Mouse (Mus musculus): ENCODE data around the gene Slc12a5. TPM values are rescaled to one million over a fixed set of nuclear protein-coding genes. Genes with fewer than 3 reads are reported as not detected.
A peak's percentile ranks its signal among the peaks of the same experiment; 100 is the strongest.

Gene Slc12a5
- polyA plus RNA-seq, 1 experiment from 2014 or later = 0.55 TPM

GRCm38 (mm10) chr2:164921984-164922383 is 38.6 kb upstream of the Slc12a5 start:
- no peaks in the 10 kb centered on the region for H3K4me1 ChIP-seq (replicated peaks; ENCODE audit: control insufficient read depth, insufficient read depth, low read length)
- DNase-seq (ENCODE audit: low spot score) (no peak), ATAC-seq (replicated peaks; ENCODE audit: low FRiP score) (no peak)
- no peak overlapping the region for H3K4me2 ChIP-seq
- no peaks in the 10 kb centered on the region; the same call in 1 of the 2 replicates for H3K36me3 ChIP-seq (ENCODE audit: control insufficient read depth, insufficient read depth, low read length)
- no peaks in the 10 kb centered on the region for H3K9me3 ChIP-seq (ENCODE audit: control insufficient read depth, low read length)
- 56% methylated on average over 7 of the region's 7 CpGs for WGBS
- no peak overlapping the region for H3K9ac ChIP-seq (ENCODE audit: low read depth, low read length)
- no peak overlapping the region for H3K27ac ChIP-seq (ENCODE audit: low read depth, low read length)
- no peaks in the 10 kb centered on the region for H3K27me3 ChIP-seq (replicated peaks; ENCODE audit: control insufficient read depth, insufficient read depth, low read length)
- no peak overlapping the region for H3K4me3 ChIP-seq (ENCODE audit: low read depth, low read length)

DNA sequence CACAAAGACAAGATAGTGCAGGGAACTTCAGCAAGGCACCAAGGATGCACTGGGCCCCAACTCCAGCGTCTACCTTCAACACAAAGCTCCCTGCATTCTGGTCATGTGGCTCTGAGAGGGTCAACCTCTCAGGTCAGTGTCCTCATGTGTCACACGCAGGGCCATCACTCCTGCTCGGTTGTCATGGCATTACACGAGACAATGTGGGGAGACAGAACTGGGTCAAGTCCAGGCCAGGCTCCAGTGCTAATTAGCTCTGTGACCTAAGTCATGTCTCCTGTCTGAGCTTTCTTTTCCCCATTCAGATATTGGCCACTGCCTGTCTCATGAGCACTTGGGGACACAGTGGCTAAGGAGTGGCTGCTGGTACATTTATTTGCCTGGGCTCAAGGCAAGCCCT is 37.3 kb upstream of the Slc12a5 start:
- Histone ChIP-seq H3K27me3 (replicated peaks; ENCODE audit: control insufficient read depth, insufficient read depth, low read length) (peaks cover 4% of the 10 kb centered on the region; the same call in 1 of the 2 replicates), H3K9ac (ENCODE audit: low read depth, low read length) (no peak overlapping the region), H3K27ac (ENCODE audit: low read depth, low read length) (no peak overlapping the region), H3K4me3 (ENCODE audit: low read depth, low read length) (no peak overlapping the region), H3K4me2 (no peak overlapping the region), H3K9me3 (ENCODE audit: control insufficient read depth, low read length) (no peaks in the 10 kb centered on the region), H3K4me1 (replicated peaks; ENCODE audit: control insufficient read depth, insufficient read depth, low read length) (no peaks in the 10 kb centered on the region), H3K36me3 (ENCODE audit: control insufficient read depth, insufficient read depth, low read length) (no peaks in the 10 kb centered on the region; the same call in 1 of the 2 replicates)
- DNase-seq (ENCODE audit: low spot score) (no peak), ATAC-seq (replicated peaks; ENCODE audit: low FRiP score) (no peak)
- WGBS = 71% methylated on average over 4 of the region's 4 CpGs

DNA sequence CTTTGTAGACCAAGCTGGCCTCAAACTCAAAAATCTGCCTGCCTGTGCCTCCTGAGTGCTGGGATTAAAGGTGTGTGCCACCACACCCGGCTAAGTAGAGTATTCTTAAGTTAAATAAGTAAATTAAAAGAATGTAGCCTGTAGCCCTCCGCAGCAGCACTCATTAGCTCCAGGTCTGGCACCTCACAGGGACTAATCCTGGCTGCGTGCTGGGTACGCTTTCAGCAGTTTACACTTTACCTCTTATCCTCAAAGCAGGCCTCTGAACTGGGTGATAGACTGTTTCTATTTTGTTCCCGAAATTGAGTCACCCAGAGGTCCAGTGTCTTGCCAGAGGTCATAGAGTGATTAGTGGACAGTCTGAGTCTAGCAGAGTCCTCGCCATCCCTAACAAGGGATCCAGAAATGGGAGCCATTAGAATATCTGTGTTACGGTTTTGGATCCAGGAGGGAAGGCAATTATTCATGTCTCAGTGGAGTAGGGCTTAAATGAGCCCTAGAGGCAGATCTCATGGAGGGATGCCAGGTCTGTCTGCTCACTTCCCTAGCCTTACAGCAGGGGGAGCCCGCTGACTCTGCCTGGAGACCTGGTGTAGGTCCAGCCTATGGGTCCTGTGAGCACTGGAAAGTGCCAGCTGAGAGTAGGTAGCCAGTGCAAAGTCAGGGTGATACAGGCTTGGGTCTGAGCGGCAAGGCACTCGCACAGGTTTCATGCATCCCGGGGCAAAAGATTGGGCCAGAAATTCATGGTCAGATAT is 36.3 kb upstream of the Slc12a5 start:
- ATAC-seq (replicated peaks; ENCODE audit: low FRiP score) = peak; percentile 66; the same call in 1 of the 2 replicates

GRCm38 (mm10) chr2:164930706-164931581 is 29.7 kb upstream of the Slc12a5 start:
- Histone ChIP-seq H3K9me3 (ENCODE audit: control insufficient read depth, low read length) (no peaks in the 10 kb centered on the region), H3K4me2 (no peak overlapping the region), H3K27me3 (replicated peaks; ENCODE audit: control insufficient read depth, insufficient read depth, low read length) (peaks cover 38% of the 10 kb centered on the region), H3K4me3 (ENCODE audit: low read depth, low read length) (no peak overlapping the region), H3K27ac (ENCODE audit: low read depth, low read length) (no peak overlapping the region), H3K4me1 (replicated peaks; ENCODE audit: control insufficient read depth, insufficient read depth, low read length) (no peaks in the 10 kb centered on the region), H3K9ac (ENCODE audit: low read depth, low read length) (no peak overlapping the region), H3K36me3 (ENCODE audit: control insufficient read depth, insufficient read depth, low read length) (no peaks in the 10 kb centered on the region)
- ATAC-seq (replicated peaks; ENCODE audit: low FRiP score) (no peak), DNase-seq (ENCODE audit: low spot score) (no peak)
- 57% methylated on average over 11 of the region's 11 CpGs for WGBS

More for the DNA sequence above, 36.3 kb upstream of the Slc12a5 start:
- 34% methylated on average over 11 of the region's 11 CpGs for WGBS
- Histone ChIP-seq H3K27me3 (replicated peaks; ENCODE audit: control insufficient read depth, insufficient read depth, low read length) (peaks cover 4% of the 10 kb centered on the region; the same call in 1 of the 2 replicates), H3K9ac (ENCODE audit: low read depth, low read length) (no peak overlapping the region), H3K27ac (ENCODE audit: low read depth, low read length) (no peak overlapping the region), H3K9me3 (ENCODE audit: control insufficient read depth, low read length) (no peaks in the 10 kb centered on the region), H3K4me2 (no peak overlapping the region), H3K36me3 (ENCODE audit: control insufficient read depth, insufficient read depth, low read length) (no peaks in the 10 kb centered on the region), H3K4me1 (replicated peaks; ENCODE audit: control insufficient read depth, insufficient read depth, low read length) (no peaks in the 10 kb centered on the region), H3K4me3 (ENCODE audit: low read depth, low read length) (no peak overlapping the region)
- DNase-seq (ENCODE audit: low spot score) = no peak

GRCm38 (mm10) chr2:164933534-164933933 is 27.1 kb upstream of the Slc12a5 start:
- DNase-seq (ENCODE audit: low spot score) = no peak
- WGBS = 30% methylated on average over 8 of the region's 10 CpGs
- Histone ChIP-seq H3K9ac (ENCODE audit: low read depth, low read length) (no peak overlapping the region), H3K9me3 (ENCODE audit: control insufficient read depth, low read length) (no peaks in the 10 kb centered on the region), H3K27me3 (replicated peaks; ENCODE audit: control insufficient read depth, insufficient read depth, low read length) (peaks cover 54% of the 10 kb centered on the region), H3K36me3 (ENCODE audit: control insufficient read depth, insufficient read depth, low read length) (no peaks in the 10 kb centered on the region), H3K4me2 (no peak overlapping the region), H3K27ac (ENCODE audit: low read depth, low read length) (no peak overlapping the region), H3K4me1 (replicated peaks; ENCODE audit: control insufficient read depth, insufficient read depth, low read length) (no peaks in the 10 kb centered on the region), H3K4me3 (ENCODE audit: low read depth, low read length) (no peak overlapping the region)
- ATAC-seq (replicated peaks; ENCODE audit: low FRiP score) = no peak

- no peak overlapping the region for H3K4me2 ChIP-seq
- no peak overlapping the region for H3K4me3 ChIP-seq (ENCODE audit: low read depth, low read length)
- DNase-seq (ENCODE audit: low spot score) = no peak
- H3K9me3 ChIP-seq (ENCODE audit: control insufficient read depth, low read length) = no peaks in the 10 kb centered on the region
- H3K9ac ChIP-seq (ENCODE audit: low read depth, low read length) = no peak overlapping the region
- H3K27ac ChIP-seq (ENCODE audit: low read depth, low read length) = no peak overlapping the region
- H3K4me1 ChIP-seq (replicated peaks; ENCODE audit: control insufficient read depth, insufficient read depth, low read length) = no peaks in the 10 kb centered on the region
- ATAC-seq (replicated peaks; ENCODE audit: low FRiP score) = no peak
- H3K36me3 ChIP-seq (ENCODE audit: control insufficient read depth, insufficient read depth, low read length) = no peaks in the 10 kb centered on the region
- WGBS = 68% methylated on average over 4 of the region's 4 CpGs
- peaks cover 78% of the 10 kb centered on the region for H3K27me3 ChIP-seq (replicated peaks; ENCODE audit: control insufficient read depth, insufficient read depth, low read length)
These were observed 24.6 kb upstream of the Slc12a5 start for GRCm38 (mm10) chr2:164935991-164936390.

DNA sequence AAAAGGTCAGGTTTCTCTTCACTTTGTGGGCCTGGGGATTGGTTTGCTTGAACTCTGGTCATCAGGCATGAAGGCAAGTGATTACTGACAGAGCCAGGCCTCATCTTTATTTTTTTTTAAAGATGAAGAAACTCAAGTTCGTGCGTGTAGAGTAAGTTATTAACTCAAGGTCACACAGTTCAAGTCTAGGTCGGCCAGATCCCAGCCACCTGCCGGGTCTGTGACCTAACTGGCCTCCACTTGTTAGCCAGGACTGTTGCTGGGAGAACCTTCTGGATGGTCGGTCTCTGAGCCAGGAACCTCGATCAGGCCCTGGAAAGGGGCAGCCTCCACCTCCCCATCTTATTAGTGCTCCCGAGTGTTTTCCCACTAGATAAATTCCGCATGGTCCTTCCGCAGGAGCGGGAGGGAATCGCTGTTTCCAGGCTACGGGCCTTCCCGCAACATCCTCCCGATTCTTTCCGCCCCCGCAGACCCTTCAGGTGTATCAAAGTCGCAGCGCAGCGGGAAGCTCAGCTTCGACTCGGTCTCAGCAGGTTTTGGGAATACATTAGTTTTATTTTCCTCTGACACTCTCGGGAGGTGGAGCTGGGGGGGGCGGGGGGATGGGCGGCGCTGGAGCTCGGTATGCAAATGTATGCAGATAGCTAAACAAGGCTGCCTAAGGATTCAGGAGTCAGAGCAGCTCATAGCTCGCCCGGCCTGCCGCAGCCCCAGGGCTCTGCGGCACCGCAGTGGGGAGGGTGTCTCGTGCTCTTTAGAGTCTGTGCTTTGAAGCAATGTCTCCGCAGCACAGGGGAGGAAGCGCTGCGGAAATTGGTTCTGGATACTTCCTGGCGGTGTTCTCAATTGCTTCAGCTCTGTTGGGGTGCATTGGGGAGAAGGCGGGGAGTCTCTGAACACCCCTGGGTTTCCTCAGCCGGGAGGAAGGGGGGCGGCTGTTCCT is 22.2 kb upstream of the Slc12a5 start:
- Histone ChIP-seq H3K4me3 (ENCODE audit: low read depth, low read length) (peak overlapping the region; percentile 1), H3K36me3 (ENCODE audit: control insufficient read depth, insufficient read depth, low read length) (no peaks in the 10 kb centered on the region), H3K27ac (ENCODE audit: low read depth, low read length) (no peak overlapping the region), H3K27me3 (replicated peaks; ENCODE audit: control insufficient read depth, insufficient read depth, low read length) (peaks cover 83% of the 10 kb centered on the region), H3K9ac (ENCODE audit: low read depth, low read length) (no peak overlapping the region), H3K4me1 (replicated peaks; ENCODE audit: control insufficient read depth, insufficient read depth, low read length) (0 out of 2 replicates have a peak, but pooled peaks cover 5% of the 10 kb centered on the region), H3K9me3 (ENCODE audit: control insufficient read depth, low read length) (no peaks in the 10 kb centered on the region), H3K4me2 (peak overlapping the region; percentile 55)
- ATAC-seq (replicated peaks; ENCODE audit: low FRiP score) (no peak), DNase-seq (ENCODE audit: low spot score) (peak; percentile 57)
- 4% methylated on average over 39 of the region's 39 CpGs for WGBS

- ATAC-seq (replicated peaks; ENCODE audit: low FRiP score) (no peak), DNase-seq (ENCODE audit: low spot score) (no peak)
- peak overlapping the region; percentile 1 for H3K4me3 ChIP-seq (ENCODE audit: low read depth, low read length)
- H3K9me3 ChIP-seq (ENCODE audit: control insufficient read depth, low read length) = no peaks in the 10 kb centered on the region
- peak overlapping the region; percentile 55 for H3K4me2 ChIP-seq
- H3K4me1 ChIP-seq (replicated peaks; ENCODE audit: control insufficient read depth, insufficient read depth, low read length) = 0 out of 2 replicates have a peak, but pooled peaks cover 5% of the 10 kb centered on the region
- H3K27ac ChIP-seq (ENCODE audit: low read depth, low read length) = no peak overlapping the region
- no peak overlapping the region for H3K9ac ChIP-seq (ENCODE audit: low read depth, low read length)
- no peaks in the 10 kb centered on the region for H3K36me3 ChIP-seq (ENCODE audit: control insufficient read depth, insufficient read depth, low read length)
- peaks cover 76% of the 10 kb centered on the region for H3K27me3 ChIP-seq (replicated peaks; ENCODE audit: control insufficient read depth, insufficient read depth, low read length)
- WGBS = 6% methylated on average over 11 of the region's 11 CpGs
These were observed 21.5 kb upstream of the Slc12a5 start for GRCm38 (mm10) chr2:164939106-164939505.
